ENCODE assay signal across 7 mouse cellular contexts in the genomic region with DNA sequence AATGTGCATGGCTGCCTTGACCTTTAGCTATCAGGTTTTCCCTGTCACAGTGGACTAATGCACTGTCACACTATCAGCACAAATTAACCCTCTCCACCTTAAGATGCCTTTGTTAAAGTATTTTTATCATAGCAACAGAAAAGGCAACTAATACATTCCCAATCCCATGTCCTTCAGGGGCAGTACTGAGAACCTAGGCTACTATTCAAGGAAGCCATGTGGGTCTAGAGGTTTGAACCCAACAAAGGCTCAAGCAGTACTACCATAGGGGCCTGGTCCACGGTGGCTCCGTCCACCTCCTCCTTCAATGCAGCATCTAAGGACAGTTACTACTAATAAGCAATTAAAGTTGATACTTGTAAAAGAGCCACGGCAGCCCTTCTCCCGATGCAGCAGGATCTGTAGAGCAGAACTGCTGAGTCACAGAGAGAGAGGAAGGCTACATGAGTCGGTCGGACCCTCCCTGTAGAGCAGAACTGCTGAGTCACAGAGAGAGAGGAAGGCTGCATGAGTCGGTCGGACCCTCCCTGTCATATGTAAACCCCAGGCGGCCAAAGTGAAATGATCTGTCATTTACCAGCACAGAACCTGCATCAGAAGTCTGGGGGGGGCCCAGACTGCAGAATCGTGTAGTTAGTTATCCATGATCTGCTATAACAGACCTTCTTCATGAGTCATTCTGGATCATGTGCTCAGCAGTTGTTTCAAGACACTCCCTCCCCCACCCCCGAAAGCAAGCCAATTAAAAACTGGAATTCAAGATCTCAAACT. TPM values are rescaled to one million over a fixed set of nuclear protein-coding genes. Genes with fewer than 3 reads are reported as not detected.
DNase-seq lines count a peak whose midpoint lies in the region; ATAC-seq and TF ChIP-seq lines count a peak whose summit lies in the region.

No protein-coding gene starts in this region.

- no peak overlapping the region for H3K27ac ChIP-seq in ES-Bruce4 (ENCODE audit: insufficient read depth, low read length)
- peak overlapping the region; percentile 74 for H3K27ac ChIP-seq in liver, embryonic 13.5 days
- H3K27ac ChIP-seq in intestine, embryonic 16.5 days (ENCODE audit: low read length), result no peak overlapping the region

- H3K9ac ChIP-seq in ES-Bruce4 (ENCODE audit: low read depth, poor library complexity, severe bottlenecking), result peak overlapping the region; percentile 7; the same call in 1 of the 2 replicates
- peak overlapping the region; percentile 59 for H3K9ac ChIP-seq in liver, embryonic 13.5 days
- no peak overlapping the region for H3K9ac ChIP-seq in intestine, embryonic 16.5 days (ENCODE audit: low read depth, low read length)

- TF ChIP-seq POLR2A in ES-Bruce4 (IDR thresholded peaks at IDR 0.05; ENCODE audit: insufficient read depth, low read length), result no peak

- H3K4me2 ChIP-seq in liver, embryonic 13.5 days, result peak overlapping the region; percentile 57
- H3K4me2 ChIP-seq in intestine, embryonic 16.5 days (ENCODE audit: low read depth, low read length), result no peak overlapping the region

- H3K4me3 ChIP-seq in ES-Bruce4 (ENCODE audit: low read depth, low read length), result no peak overlapping the region
- peak overlapping the region; percentile 30 for H3K4me3 ChIP-seq in liver, embryonic 13.5 days (replicated peaks)
- no peak overlapping the region for H3K4me3 ChIP-seq in intestine, embryonic 16.5 days (ENCODE audit: low read length)

- WGBS in liver, embryonic 13.5 days (ENCODE audit: insufficient replicate concordance), result 27% methylated on average over 11 of the region's 11 CpGs
- WGBS in intestine, embryonic 16.5 days, result 59% methylated on average over 11 of the region's 11 CpGs

- no peak for TF ChIP-seq EP300 in ES-Bruce4 (IDR thresholded peaks at IDR 0.05; ENCODE audit: insufficient read depth, low read depth, low read length)

- no peaks in the 10 kb centered on the region for H3K27me3 ChIP-seq in ES-Bruce4 (ENCODE audit: control insufficient read depth, insufficient read depth, low read length, poor library complexity, severe bottlenecking)
- 0 out of 2 replicates have a peak, but pooled peaks cover 12% of the 10 kb centered on the region for H3K27me3 ChIP-seq in liver, embryonic 13.5 days
- no peaks in the 10 kb centered on the region for H3K27me3 ChIP-seq in intestine, embryonic 16.5 days (replicated peaks; ENCODE audit: control insufficient read depth, insufficient read depth, low read length)

- peak; percentile 76 for DNase-seq in 3T3-L1 (ENCODE audit: low read depth, low spot score)
- DNase-seq in embryo, embryonic 11 days, result peak; percentile 51
- DNase-seq in liver, embryonic 13.5 days, result peak; percentile 81
- DNase-seq in lung, adult 18-20 months, result no peak

- ATAC-seq in hematopoietic stem cell, adult 5-6 weeks (replicated peaks in 1 of 2; ENCODE audit: insufficient read depth in 1 of 2, low FRiP score in 2 of 2, low TSS enrichment in 1 of 2, low read depth in 1 of 2, poor library complexity in 2 of 2, severe bottlenecking in 2 of 2), result peak; percentile 93 to 97
- peak; percentile 100 for ATAC-seq in liver, embryonic 13.5 days (ENCODE audit: low read depth)
- no peak for ATAC-seq in intestine, embryonic 16.5 days

- no peaks in the 10 kb centered on the region for H3K9me3 ChIP-seq in ES-Bruce4 (replicated peaks; ENCODE audit: control insufficient read depth, insufficient read depth, low read length, poor library complexity, severe bottlenecking)
- no peaks in the 10 kb centered on the region for H3K9me3 ChIP-seq in liver, embryonic 13.5 days (replicated peaks)
- H3K9me3 ChIP-seq in intestine, embryonic 16.5 days (ENCODE audit: control insufficient read depth, low read length), result no peaks in the 10 kb centered on the region

- peaks cover 2% of the 10 kb centered on the region for H3K4me1 ChIP-seq in ES-Bruce4 (ENCODE audit: control insufficient read depth, insufficient read depth, low read length)
- peaks cover 25% of the 10 kb centered on the region for H3K4me1 ChIP-seq in liver, embryonic 13.5 days (replicated peaks)
- no peaks in the 10 kb centered on the region for H3K4me1 ChIP-seq in intestine, embryonic 16.5 days (ENCODE audit: control insufficient read depth, insufficient read depth, low read length)

- no peaks in the 10 kb centered on the region for H3K36me3 ChIP-seq in ES-Bruce4 (ENCODE audit: control insufficient read depth, insufficient read depth, low read length, poor library complexity, severe bottlenecking)
- no peaks in the 10 kb centered on the region for H3K36me3 ChIP-seq in liver, embryonic 13.5 days
- no peaks in the 10 kb centered on the region for H3K36me3 ChIP-seq in intestine, embryonic 16.5 days (ENCODE audit: control insufficient read depth, insufficient read depth, low read length)

- TF ChIP-seq CTCF in ES-Bruce4 (IDR thresholded peaks at IDR 0.05; ENCODE audit: low read depth, low read length), result no peak

RNA-seq across cellular contexts. Expression of a gene that starts 35.1 kb away (rescaled TPM):
- 6.0 and 6.8 TPM in 2 replicates for polyA plus RNA-seq in ES-Bruce4 (2011; ENCODE audit: insufficient read depth, insufficient read length, low read depth, missing spikeins)
- not detected in 2 replicates for total RNA-seq in hematopoietic stem cell, adult 5-6 weeks (2017)
- 0.46 and 0.53 TPM in 2 replicates for polyA plus RNA-seq in liver, embryonic 13.5 days (2015; fragmentation: Nextera tagmentation; extraction: Ambion mirVana)
- polyA plus RNA-seq in intestine, embryonic 16.5 days (2015; fragmentation: Nextera tagmentation; extraction: Ambion mirVana), result 4.2 and 4.7 TPM in 2 replicates

RNA-seq across cellular contexts. Expression of a gene that starts 35.4 kb away (rescaled TPM):
- polyA plus RNA-seq in ES-Bruce4 (2011; ENCODE audit: insufficient read depth, insufficient read length, low read depth, missing spikeins), result 1.1 and 1.9 TPM in 2 replicates
- total RNA-seq in hematopoietic stem cell, adult 5-6 weeks (2017), result not detected in 2 replicates
- polyA plus RNA-seq in liver, embryonic 13.5 days (2015; fragmentation: Nextera tagmentation; extraction: Ambion mirVana), result 0.06 and 0.08 TPM in 2 replicates
- polyA plus RNA-seq in intestine, embryonic 16.5 days (2015; fragmentation: Nextera tagmentation; extraction: Ambion mirVana), result 0.28 and 0.34 TPM in 2 replicates

Comparison
In these comparisons a context has a peak if more than half of its experiments do, and no peak if none do; other contexts are left out.
1. DNase-seq: peak in 3T3-L1 (single experiment), embryo, embryonic 11 days (single experiment) and liver, embryonic 13.5 days (single experiment); none in lung, adult 18-20 months (0 of 2).